Mouse (Mus musculus) bone marrow macrophage, adult 2 months (primary cell): ENCODE measurements around the gene Fbxo21.

ENCODE experiments used
- CTCF ChIP-seq: IDR thresholded peaks from 2 replicates; pipeline ENCODE4 v1.5.1; 2012; ENCODE audit warnings: low read depth, mild to moderate bottlenecking, low read length, moderate library complexity
- POLR2A ChIP-seq: IDR thresholded peaks from 2 replicates; pipeline ENCODE4 v1.6.1; 2012; ENCODE audit warnings: mild to moderate bottlenecking, low read depth, low read length, borderline replicate concordance

- TF ChIP-seq CTCF (no peak), POLR2A (no peak)
These were observed 19.4 kb downstream of the Fbxo21 start for GRCm38 (mm10) chr5:117995911-117996310.
